Mouse (Mus musculus) adipose tissue, adult 10 weeks (tissue): ENCODE results near the gene Ndn. TPM values are rescaled to one million over a fixed set of nuclear protein-coding genes. Genes with fewer than 3 reads are reported as not detected.

Source experiments
- polyA plus RNA-seq: library from polyadenylated mRNA; stranded (reverse); fragments of 350-450 nt; fragmentation: Illumina TruSeq; extraction: RNeasy Lipid Tissue Mini Kit (QIAGEN cat#74804); gene quantifications from one replicate; pipeline ENCODE4 v1.2.3, GENCODE M21; 2014; ENCODE audit warnings: low read depth, low replicate concordance

The Ndn gene
- polyA plus RNA-seq: 9.1 TPM

GRCm38 (mm10) chr7:62346269-62346668 is at the start of gene Ndn:
Gene Ndn (plus strand): TSS chr7:62346569.

GRCm38 (mm10) chr7:62376510-62377304 is 30.3 kb downstream of the Ndn start, which contains the start of gene Magel2:
Gene Magel2 (plus strand): TSS chr7:62377010.

Other genes starting within 250 kb of the Ndn start
- not detected for gene Magel2, start 30.4 kb downstream of the Ndn start, polyA plus RNA-seq
- gene Mkrn3, start 73.6 kb downstream of the Ndn start, polyA plus RNA-seq: 1.7 TPM
- 0.47 TPM for gene Peg12, start 117.9 kb downstream of the Ndn start, polyA plus RNA-seq